Mouse (Mus musculus): ENCODE measurements around the gene Eipr1.

DNA sequence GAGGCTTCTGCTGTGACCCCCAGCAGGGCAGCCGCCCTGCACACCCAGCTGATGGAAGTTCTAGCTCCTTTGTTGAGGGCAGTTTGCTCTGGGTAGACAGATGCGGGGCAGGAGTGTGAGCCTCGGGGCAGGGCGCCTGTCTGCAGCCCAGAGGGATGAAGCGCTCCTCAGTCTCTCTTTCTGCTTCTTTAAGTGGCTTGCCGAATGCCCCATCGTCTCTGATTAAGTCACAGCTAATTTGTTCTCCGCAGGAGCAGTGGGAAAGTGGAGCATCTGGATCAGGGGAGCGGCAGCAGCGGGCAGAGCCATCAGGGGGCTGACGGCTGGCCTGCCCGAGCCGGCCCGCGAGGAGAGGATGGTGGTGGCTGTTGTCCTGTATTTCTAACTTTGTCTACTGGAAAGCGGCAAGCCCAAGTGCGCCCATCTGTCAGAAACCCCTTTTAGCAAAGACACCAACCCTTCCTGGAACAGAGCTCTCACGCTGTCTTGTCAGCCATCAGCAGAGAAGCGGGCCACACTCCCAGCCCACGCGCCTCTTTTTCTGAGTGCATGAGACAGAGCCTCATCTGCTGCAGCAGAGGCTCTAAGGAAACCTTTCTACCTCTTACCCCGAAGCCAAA, 40.9 kb upstream of the Eipr1 start:
- TF ChIP-seq GATA1 (IDR thresholded peaks at IDR 0.05; ENCODE audit: low read length) (no peak), TAL1 (IDR thresholded peaks at IDR 0.05; ENCODE audit: low read length) (no peak)
